Mouse (Mus musculus) liver, adult 2 months (tissue): ENCODE measurements around the gene Gm20388.

Experiments used
- CTCF ChIP-seq: fragments of 200-500 bp; IDR thresholded peaks from 2 replicates; pipeline ENCODE4 v1.5.1; 2011; ENCODE audit warnings: low read depth, low read length, control low read depth
- POLR2A ChIP-seq: fragments of 200-500 bp; IDR thresholded peaks from 2 replicates; pipeline ENCODE4 v1.6.1; 2011; ENCODE audit warnings: low read length, control low read depth; ENCODE audit not compliant: insufficient read depth; ENCODE audit errors: extremely low read depth

GRCm38 (mm10) chr8:124200400-124200799 is 4289.8 kb downstream of the Gm20388 start:
- TF ChIP-seq CTCF = no peak
- no peak for TF ChIP-seq POLR2A
